Mouse (Mus musculus) lung, adult 2 months (tissue): ENCODE measurements around the gene Sh3pxd2a.

ENCODE experiments used
- CTCF ChIP-seq: fragments of 200-500 bp; IDR thresholded peaks from 2 replicates; pipeline ENCODE4 v1.5.1; 2011; ENCODE audit warnings: mild to moderate bottlenecking, low read length, control low read depth; ENCODE audit not compliant: insufficient read depth
- POLR2A ChIP-seq: fragments of 200-500 bp; IDR thresholded peaks from 2 replicates; pipeline ENCODE4 v1.6.1; 2011; ENCODE audit warnings: low read depth, mild to moderate bottlenecking, control low read depth, low read length, borderline replicate concordance; ENCODE audit errors: extremely low read depth

- TF ChIP-seq CTCF (no peak), POLR2A (no peak)
Observed at GRCm38 (mm10) chr19:47414142-47414905, 49.9 kb downstream of the Sh3pxd2a start.
